Mouse (Mus musculus): ENCODE data around the gene Akr1c19. TPM values are rescaled to one million over a fixed set of nuclear protein-coding genes. Genes with fewer than 3 reads are reported as not detected.
A peak's percentile ranks its signal among the peaks of the same experiment; 100 is the strongest.
"Not testable (repeated sequence)": the region's sequence is repeated elsewhere in the genome, so short reads cannot be mapped to it uniquely, and the experiment has no call there.

The Akr1c19 gene
- 3.5 and 4.2 TPM in 2 replicates for polyA plus RNA-seq (2015; fragmentation: Nextera tagmentation; extraction: Ambion mirVana)

GRCm38 (mm10) chr13:4228441-4228840 is at the start of gene Akr1c19:
Gene Akr1c19, plus strand, starts transcription at chr13:4228700.
- no peak within 1 kb of the TSS for H3K4me2 ChIP-seq (replicated peaks)
- H3K4me1 ChIP-seq (replicated peaks): no peaks in the 10 kb centered on the region
- WGBS: 96% methylated on average over 1 of the region's 1 CpGs
- H3K4me3 ChIP-seq (replicated peaks): no peak within 1 kb of the TSS
- H3K9me3 ChIP-seq: no peaks in the 10 kb centered on the region
- no peak within 1 kb of the TSS for H3K27ac ChIP-seq
- H3K36me3 ChIP-seq: no peaks in the 10 kb centered on the region
- no peak within 1 kb of the TSS for H3K9ac ChIP-seq (replicated peaks)
- no peak for ATAC-seq
- H3K27me3 ChIP-seq: no peaks in the 10 kb centered on the region

GRCm38 (mm10) chr13:4181321-4181720 is 47.2 kb upstream of the Akr1c19 start:
- 95% methylated on average over 4 of the region's 4 CpGs for WGBS
- not testable (repeated sequence) for H3K4me3 ChIP-seq (replicated peaks); H3K27me3 ChIP-seq; H3K4me1 ChIP-seq (replicated peaks); H3K36me3 ChIP-seq; H3K27ac ChIP-seq; ATAC-seq; H3K9me3 ChIP-seq; H3K4me2 ChIP-seq (replicated peaks); H3K9ac ChIP-seq (replicated peaks)

- ATAC-seq: no peak
- Histone ChIP-seq H3K36me3 (no peaks in the 10 kb centered on the region), H3K27me3 (no peaks in the 10 kb centered on the region), H3K27ac (no peak overlapping the region), H3K9me3 (peaks cover 4% of the 10 kb centered on the region; the same call in 1 of the 2 replicates), H3K4me2 (replicated peaks) (no peak overlapping the region), H3K4me1 (replicated peaks) (no peaks in the 10 kb centered on the region), H3K4me3 (replicated peaks) (no peak overlapping the region), H3K9ac (replicated peaks) (no peak overlapping the region)
- 64% methylated on average over 9 of the region's 9 CpGs for WGBS
Measured at GRCm38 (mm10) chr13:4183116-4183515, 45.4 kb upstream of the Akr1c19 start.

DNA sequence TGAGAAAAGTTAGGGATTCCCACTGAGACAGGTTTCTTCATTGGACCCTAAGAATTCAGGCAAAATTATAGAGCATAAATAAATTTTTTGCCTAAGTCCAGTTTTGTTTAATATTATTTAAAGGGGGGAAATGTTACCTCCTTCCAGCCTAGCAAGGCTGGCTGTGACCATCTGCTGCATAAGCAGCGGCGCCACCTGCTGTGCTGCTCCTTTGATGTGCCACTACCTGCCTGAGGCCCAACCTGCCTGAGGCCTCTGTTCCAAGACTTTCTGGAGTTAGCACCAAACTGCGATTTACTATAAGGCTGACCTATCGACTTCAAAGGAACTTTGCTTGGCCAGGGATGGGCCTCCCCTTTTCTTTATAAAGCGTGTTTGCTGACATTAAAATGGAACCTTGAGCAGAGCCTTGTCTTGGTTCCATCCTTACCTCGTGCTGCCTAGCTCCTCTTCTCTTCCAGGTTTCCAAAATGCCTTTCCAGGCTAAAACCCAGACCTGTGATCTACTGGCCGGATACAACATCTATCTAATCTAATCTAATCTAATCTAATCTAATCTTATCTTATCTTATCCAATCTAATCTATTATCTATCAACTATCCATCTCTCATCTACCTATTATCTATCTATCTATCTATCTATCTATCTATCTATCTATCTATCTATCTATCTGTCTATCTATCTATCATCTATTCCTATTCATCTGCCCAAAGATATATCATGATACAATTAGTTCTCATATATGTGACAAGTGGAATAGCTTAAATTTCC is 41.7 kb upstream of the Akr1c19 start:
- not testable (repeated sequence) for H3K27me3 ChIP-seq; H3K4me2 ChIP-seq (replicated peaks); H3K9me3 ChIP-seq; ATAC-seq; H3K4me3 ChIP-seq (replicated peaks); H3K4me1 ChIP-seq (replicated peaks); H3K36me3 ChIP-seq; H3K27ac ChIP-seq; H3K9ac ChIP-seq (replicated peaks)
- 91% methylated on average over 7 of the region's 7 CpGs for WGBS

DNA sequence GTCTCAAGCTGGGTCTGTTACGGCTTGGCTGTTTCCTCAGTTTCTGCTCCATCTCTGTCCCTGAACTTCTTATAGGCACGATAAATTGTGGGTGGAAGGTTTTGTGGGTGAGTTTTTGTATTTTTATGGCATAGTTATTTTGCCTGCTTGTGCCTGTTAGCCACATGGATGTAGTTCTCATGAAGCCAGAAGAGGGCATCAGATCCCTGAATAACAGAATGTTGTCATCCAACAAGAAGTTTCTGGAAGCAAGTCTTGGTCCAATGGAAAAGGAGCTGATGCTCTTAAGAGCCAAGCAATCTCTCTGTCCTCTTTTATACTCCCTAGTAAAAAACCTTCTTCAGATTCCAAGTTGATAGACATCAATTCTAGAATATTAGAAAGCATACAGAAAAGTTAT is 40.3 kb upstream of the Akr1c19 start:
- no peaks in the 10 kb centered on the region for H3K27me3 ChIP-seq
- no peaks in the 10 kb centered on the region for H3K9me3 ChIP-seq
- H3K4me1 ChIP-seq (replicated peaks): no peaks in the 10 kb centered on the region
- no peak overlapping the region for H3K27ac ChIP-seq
- no peak overlapping the region for H3K9ac ChIP-seq (replicated peaks)
- WGBS: 88% methylated on average over 2 of the region's 2 CpGs
- no peak for ATAC-seq
- H3K4me2 ChIP-seq (replicated peaks): no peak overlapping the region
- no peaks in the 10 kb centered on the region for H3K36me3 ChIP-seq
- no peak overlapping the region for H3K4me3 ChIP-seq (replicated peaks)

GRCm38 (mm10) chr13:4190904-4191303 is 37.6 kb upstream of the Akr1c19 start, which contains the start of gene Akr1c13:
Gene Akr1c13, plus strand, starts transcription at chr13:4191150.
- Histone ChIP-seq H3K4me2 (replicated peaks) (no peak within 1 kb of the TSS), H3K36me3 (no peaks in the 10 kb centered on the region), H3K27me3 (no peaks in the 10 kb centered on the region), H3K27ac (no peak within 1 kb of the TSS), H3K9ac (replicated peaks) (no peak within 1 kb of the TSS), H3K9me3 (no peaks in the 10 kb centered on the region), H3K4me1 (replicated peaks) (no peaks in the 10 kb centered on the region), H3K4me3 (replicated peaks) (no peak within 1 kb of the TSS)
- ATAC-seq: no peak
- WGBS: 81% methylated on average over 3 of the region's 3 CpGs

GRCm38 (mm10) chr13:4192511-4192910 is 36.0 kb upstream of the Akr1c19 start:
- H3K27ac ChIP-seq: no peak overlapping the region
- H3K4me2 ChIP-seq (replicated peaks): no peak overlapping the region
- H3K27me3 ChIP-seq: no peaks in the 10 kb centered on the region
- no peak overlapping the region for H3K9ac ChIP-seq (replicated peaks)
- H3K9me3 ChIP-seq: no peaks in the 10 kb centered on the region
- WGBS: 82% methylated on average over 3 of the region's 3 CpGs
- no peak for ATAC-seq
- H3K4me3 ChIP-seq (replicated peaks): no peak overlapping the region
- no peaks in the 10 kb centered on the region for H3K36me3 ChIP-seq
- no peaks in the 10 kb centered on the region for H3K4me1 ChIP-seq (replicated peaks)

- no peak overlapping the region for H3K4me3 ChIP-seq (replicated peaks)
- no peak overlapping the region for H3K4me2 ChIP-seq (replicated peaks)
- no peaks in the 10 kb centered on the region for H3K27me3 ChIP-seq
- H3K36me3 ChIP-seq: no peaks in the 10 kb centered on the region
- ATAC-seq: no peak
- H3K27ac ChIP-seq: no peak overlapping the region
- H3K9me3 ChIP-seq: no peaks in the 10 kb centered on the region
- H3K4me1 ChIP-seq (replicated peaks): no peaks in the 10 kb centered on the region
- H3K9ac ChIP-seq (replicated peaks): no peak overlapping the region
- 39% methylated on average over 1 of the region's 1 CpGs for WGBS
Measured at GRCm38 (mm10) chr13:4206147-4206903, 22.2 kb upstream of the Akr1c19 start.

- no peaks in the 10 kb centered on the region for H3K36me3 ChIP-seq
- H3K9me3 ChIP-seq: no peaks in the 10 kb centered on the region
- WGBS: 62% methylated on average over 20 of the region's 20 CpGs
- no peak overlapping the region for H3K4me3 ChIP-seq (replicated peaks)
- H3K4me2 ChIP-seq (replicated peaks): no peak overlapping the region
- no peaks in the 10 kb centered on the region for H3K27me3 ChIP-seq
- no peaks in the 10 kb centered on the region for H3K4me1 ChIP-seq (replicated peaks)
- 0 out of 2 replicates have a peak, but pooled peaks have one; percentile 48 for ATAC-seq
- no peak overlapping the region for H3K9ac ChIP-seq (replicated peaks)
- H3K27ac ChIP-seq: no peak overlapping the region
Measured at GRCm38 (mm10) chr13:4211560-4212299, 16.8 kb upstream of the Akr1c19 start.

DNA sequence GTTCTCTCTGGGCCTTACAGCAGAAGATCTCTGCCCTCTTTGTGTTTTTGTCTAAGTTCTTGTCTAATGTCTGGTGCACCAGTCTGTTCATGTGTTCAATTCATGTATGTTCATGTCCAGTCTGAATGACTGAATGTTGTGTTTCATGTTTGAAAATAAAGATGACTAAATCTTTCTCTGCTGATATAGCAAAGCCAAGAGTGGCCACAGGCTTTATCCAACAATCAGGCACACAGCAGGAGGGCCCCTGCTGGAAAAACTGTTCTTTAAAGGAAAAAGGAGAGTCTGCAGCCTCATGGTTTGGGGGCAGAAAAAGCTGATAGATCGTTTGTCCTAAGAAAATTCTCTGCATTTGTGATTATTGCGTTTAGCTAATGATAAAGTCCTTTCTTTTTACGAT is 16.2 kb upstream of the Akr1c19 start:
- no peak for ATAC-seq

DNA sequence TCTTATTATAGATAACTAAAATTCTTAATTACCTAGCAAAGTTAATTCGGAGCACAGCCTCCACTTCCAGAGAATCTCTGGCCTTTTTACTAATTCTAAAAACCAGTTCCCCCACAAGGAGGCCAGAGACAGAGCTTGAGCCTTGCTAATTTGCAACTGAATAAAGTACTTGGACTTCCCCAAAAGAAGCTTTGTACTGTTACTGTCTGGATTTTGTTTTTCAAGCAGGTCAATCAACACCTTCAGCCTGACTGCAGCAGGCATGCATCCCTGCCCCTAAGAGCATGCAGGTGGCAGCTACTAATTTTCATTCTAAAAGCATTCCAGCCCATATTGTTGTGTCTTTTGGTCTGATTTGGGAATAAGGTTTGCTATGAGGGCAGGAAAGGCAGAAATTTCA is 13.0 kb upstream of the Akr1c19 start:
- not testable (repeated sequence) for H3K27ac ChIP-seq; H3K9me3 ChIP-seq; H3K4me1 ChIP-seq (replicated peaks); H3K27me3 ChIP-seq; H3K9ac ChIP-seq (replicated peaks); ATAC-seq; H3K4me2 ChIP-seq (replicated peaks); H3K36me3 ChIP-seq; H3K4me3 ChIP-seq (replicated peaks)
- WGBS: 76% methylated on average over 1 of the region's 1 CpGs

More for the DNA sequence above, 16.2 kb upstream of the Akr1c19 start:
- no peaks in the 10 kb centered on the region for H3K27me3 ChIP-seq
- H3K9ac ChIP-seq (replicated peaks): no peak overlapping the region
- no peak overlapping the region for H3K27ac ChIP-seq
- no peaks in the 10 kb centered on the region for H3K36me3 ChIP-seq
- H3K4me3 ChIP-seq (replicated peaks): no peak overlapping the region
- H3K4me1 ChIP-seq (replicated peaks): no peaks in the 10 kb centered on the region
- no peak overlapping the region for H3K4me2 ChIP-seq (replicated peaks)
- 52% methylated on average over 3 of the region's 3 CpGs for WGBS
- no peaks in the 10 kb centered on the region for H3K9me3 ChIP-seq

All from midbrain, embryonic 13.5 days (tissue).